36 mouse cellular contexts compared by ENCODE assay signal in genomic region chr2:26166890-26167289, GRCm38 (mm10). TPM values are rescaled to one million over a fixed set of nuclear protein-coding genes. Genes with fewer than 3 reads are reported as not detected.
"Had no signal": no experiment of that assay in that cellular context is flagged by ENCODE, and none has a peak within 500 bp of the region (broad histone marks: within the 10 kb centered on the region; RNA-seq: fewer than 3 reads in every experiment).

No protein-coding gene starts in this region.

- H3K9ac ChIP-seq: heart, embryonic 12.5 days; heart, embryonic 15.5 days; hindbrain, embryonic 13.5 days; hindbrain, embryonic 15.5 days; kidney, embryonic 15.5 days; limb, embryonic 13.5 days; limb, embryonic 15.5 days; liver, embryonic 12.5 days; liver, embryonic 14.5 days had no signal

- H3K9me3 ChIP-seq: heart, embryonic 10.5 days; heart, embryonic 12.5 days; heart, embryonic 15.5 days; hindbrain, embryonic 13.5 days; hindbrain, embryonic 15.5 days; kidney, embryonic 15.5 days; limb, embryonic 13.5 days; limb, embryonic 15.5 days; liver, embryonic 12.5 days had no signal

- H3K36me3 ChIP-seq: heart, embryonic 10.5 days; heart, embryonic 12.5 days; heart, embryonic 15.5 days; hindbrain, embryonic 13.5 days; hindbrain, embryonic 15.5 days; kidney, embryonic 15.5 days; limb, embryonic 13.5 days; limb, embryonic 15.5 days; liver, embryonic 12.5 days had no signal

- H3K27ac ChIP-seq: heart, adult 2 months; heart, embryonic 10.5 days; heart, embryonic 15.5 days; hindbrain, embryonic 13.5 days; hindbrain, embryonic 15.5 days; hindbrain, postnatal 0 days; kidney, embryonic 15.5 days; kidney, postnatal 0 days; limb, embryonic 13.5 days; limb, embryonic 15.5 days; liver, embryonic 12.5 days; liver, embryonic 14.5 days had no signal

- H3K4me1 ChIP-seq: limb, embryonic 15.5 days; liver, embryonic 12.5 days had no signal

- ATAC-seq: hindbrain, postnatal 0 days; intestine, embryonic 16.5 days; liver, embryonic 12.5 days had no signal

- DNase-seq: gastrocnemius, postnatal 14 days; gastrocnemius, postnatal 36 days; heart, adult 2 months; heart, postnatal 14 days; heart, postnatal 36 days; kidney, adult 11 months; kidney, adult 2 months; kidney, adult 9 months; kidney, postnatal 14 days; kidney, postnatal 36 days; layer of hippocampus, adult 9-11 months; layer of hippocampus, postnatal 36 days; left cerebral cortex, postnatal 4 days had no signal

- H3K4me3 ChIP-seq: heart, adult 2 months; heart, embryonic 10.5 days; heart, embryonic 12.5 days; heart, embryonic 15.5 days; hindbrain, embryonic 13.5 days; hindbrain, embryonic 15.5 days; kidney, embryonic 15.5 days; limb, embryonic 13.5 days; limb, embryonic 15.5 days; liver, embryonic 12.5 days had no signal

- H3K4me2 ChIP-seq: heart, embryonic 12.5 days; heart, embryonic 15.5 days; hindbrain, embryonic 13.5 days; hindbrain, embryonic 15.5 days; kidney, embryonic 15.5 days; limb, embryonic 13.5 days; limb, embryonic 15.5 days; liver, embryonic 12.5 days had no signal

- H3K27me3 ChIP-seq: hindbrain, embryonic 15.5 days; kidney, embryonic 15.5 days had no signal

RNA-seq across cellular contexts. Expression of gene Lhx3, which starts 41.2 kb away (rescaled TPM):
- total RNA-seq: gastrocnemius, adult 18-20 months; gastrocnemius, adult 8-10 months; gastrocnemius, postnatal 14 days; gastrocnemius, postnatal 36 days; heart, adult 2 months; heart, postnatal 14 days; heart, postnatal 36 days; hematopoietic stem cell, adult 5-6 weeks; layer of hippocampus, postnatal 14 days; layer of hippocampus, postnatal 36 days; left cerebral cortex, postnatal 10 days; left cerebral cortex, postnatal 4 days; liver, adult 2 months had no signal
- polyA plus RNA-seq: heart, adult 2 months; heart, embryonic 12.5 days; heart, embryonic 15.5 days; heart, postnatal 0 days; intestine, embryonic 14.5 days; kidney, adult 2 months; kidney, embryonic 15.5 days; kidney, postnatal 0 days; limb, embryonic 11.5 days; limb, embryonic 13.5 days; limb, embryonic 15.5 days; liver, adult 2 months; liver, embryonic 12.5 days; liver, embryonic 14.5 days; liver, embryonic 16.5 days had no signal
